Mouse (Mus musculus) lung, postnatal 36 days (tissue): ENCODE data around the gene Gm1140.
"Not testable (repeated sequence)": the region's sequence is repeated elsewhere in the genome, so short reads cannot be mapped to it uniquely, and the experiment has no call there.

Experiments used
- DNase-seq: peaks from one replicate; pipeline ENCODE4 v3.0.0; 2022; ENCODE audit warnings: mixed read lengths

Gm1140 gene

DNA sequence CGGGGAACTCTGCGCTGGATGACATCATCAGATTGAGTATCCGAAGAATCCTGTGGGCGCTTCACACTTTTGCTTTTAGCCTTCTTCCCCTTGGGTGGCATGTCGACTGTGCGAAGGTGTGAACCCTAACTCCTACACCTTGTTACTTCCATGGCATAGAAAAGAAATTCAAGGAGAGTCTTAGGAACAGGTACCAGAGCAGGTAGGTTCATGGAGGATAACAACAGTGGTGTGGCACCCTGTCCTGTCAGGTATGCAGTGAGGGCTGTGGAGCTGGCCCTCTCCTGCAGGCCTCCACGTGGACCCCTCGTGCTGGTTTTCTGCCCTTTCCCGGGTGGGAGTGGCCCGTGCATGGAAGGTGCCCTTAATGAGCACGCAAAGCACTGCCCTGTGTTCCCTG is at the start of gene Gm1140:
Gm1140 (minus strand) TSS at position 101 of the 400 bp plus-strand sequence.
- not testable (repeated sequence) for DNase-seq

DNA sequence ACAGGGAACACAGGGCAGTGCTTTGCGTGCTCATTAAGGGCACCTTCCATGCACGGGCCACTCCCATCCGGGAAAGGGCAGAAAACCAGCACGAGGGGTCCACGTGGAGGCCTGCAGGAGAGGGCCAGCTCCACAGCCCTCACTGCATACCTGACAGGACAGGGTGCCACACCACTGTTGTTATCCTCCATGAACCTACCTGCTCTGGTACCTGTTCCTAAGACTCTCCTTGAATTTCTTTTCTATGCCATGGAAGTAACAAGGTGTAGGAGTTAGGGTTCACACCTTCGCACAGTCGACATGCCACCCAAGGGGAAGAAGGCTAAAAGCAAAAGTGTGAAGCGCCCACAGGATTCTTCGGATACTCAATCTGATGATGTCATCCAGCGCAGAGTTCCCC is 2.0 kb upstream of the Gm1140 start, which contains the start of gene Gm14692:
Gm14692 (plus strand) TSS at position 301 of the 400 bp plus-strand sequence.
- not testable (repeated sequence) for DNase-seq
